ENCODE assay signal across 8 mouse cellular contexts in the genomic region with DNA sequence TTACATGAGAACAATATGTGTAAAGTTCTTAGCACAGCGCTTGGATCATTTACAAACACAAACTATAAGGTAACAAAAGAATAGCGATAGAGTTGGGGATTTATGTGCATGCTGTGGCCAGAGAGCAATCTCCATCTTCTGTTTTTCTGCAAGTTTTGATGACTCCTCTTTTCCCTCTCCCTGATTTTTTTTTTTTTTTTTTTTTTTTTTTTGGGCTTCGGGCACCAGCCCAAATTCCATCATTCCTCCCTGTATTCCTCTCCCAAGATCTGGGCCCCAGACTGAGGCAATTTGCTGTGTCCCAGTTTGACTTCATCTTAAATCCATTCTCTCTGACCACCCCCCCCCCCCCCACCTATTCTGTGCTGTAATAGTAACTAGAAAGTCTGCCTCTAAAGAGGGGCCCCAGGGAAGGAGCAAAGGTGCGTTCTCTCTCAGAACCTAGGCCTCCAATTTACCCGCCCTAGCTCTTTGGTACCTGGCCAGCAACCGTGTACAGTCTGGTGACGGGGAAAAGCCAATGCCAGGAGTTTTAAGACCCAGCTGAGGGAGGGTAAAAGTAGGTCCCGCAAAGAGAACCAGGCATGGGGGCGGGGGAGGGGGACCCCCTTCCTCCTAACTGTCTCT. TPM values are rescaled to one million over a fixed set of nuclear protein-coding genes. Genes with fewer than 3 reads are reported as not detected.
A peak's percentile ranks its signal among the peaks of the same experiment; 100 is the strongest.
DNase-seq lines count a peak whose midpoint lies in the region; ATAC-seq and TF ChIP-seq lines count a peak whose summit lies in the region.

No protein-coding gene starts in this region.

- peaks cover 20% of the 10 kb centered on the region; the same call in 1 of the 2 replicates for H3K4me1 ChIP-seq in kidney, postnatal 0 days (replicated peaks; ENCODE audit: insufficient read depth, low read length)
- H3K4me1 ChIP-seq in cortical plate, adult 2 months (ENCODE audit: control insufficient read depth, insufficient read depth, low read length): peaks cover 4% of the 10 kb centered on the region
- peaks cover 47% of the 10 kb centered on the region for H3K4me1 ChIP-seq in hindbrain, embryonic 16.5 days (ENCODE audit: control insufficient read depth, insufficient read depth, low read depth, low read length)
- H3K4me1 ChIP-seq in midbrain, postnatal 0 days (ENCODE audit: insufficient read depth, low read length): peaks cover 23% of the 10 kb centered on the region

- no peaks in the 10 kb centered on the region for H3K9me3 ChIP-seq in kidney, postnatal 0 days (replicated peaks; ENCODE audit: low read length)
- no peaks in the 10 kb centered on the region for H3K9me3 ChIP-seq in hindbrain, embryonic 16.5 days (ENCODE audit: control insufficient read depth, low read length)
- H3K9me3 ChIP-seq in midbrain, postnatal 0 days (ENCODE audit: low read length): no peaks in the 10 kb centered on the region

- H3K27me3 ChIP-seq in kidney, postnatal 0 days (ENCODE audit: insufficient read depth, low read length): no peaks in the 10 kb centered on the region
- no peaks in the 10 kb centered on the region for H3K27me3 ChIP-seq in hindbrain, embryonic 16.5 days (replicated peaks; ENCODE audit: control insufficient read depth, insufficient read depth, low read length)
- no peaks in the 10 kb centered on the region for H3K27me3 ChIP-seq in midbrain, postnatal 0 days (ENCODE audit: insufficient read depth, low read length)

- TF ChIP-seq POLR2A in cortical plate, adult 2 months (IDR thresholded peaks at IDR 0.05; ENCODE audit: extremely low read depth, insufficient read depth, low read length): no peak

- peak overlapping the region; percentile 98 for H3K27ac ChIP-seq in kidney, postnatal 0 days
- H3K27ac ChIP-seq in cortical plate, adult 2 months (ENCODE audit: insufficient read depth, low read length): peak overlapping the region; percentile 98
- H3K27ac ChIP-seq in hindbrain, embryonic 16.5 days (ENCODE audit: low read depth, low read length): peak overlapping the region; percentile 78
- H3K27ac ChIP-seq in midbrain, postnatal 0 days (ENCODE audit: low read depth, low read length): peak overlapping the region; percentile 83

- peak overlapping the region; percentile 58 for H3K4me3 ChIP-seq in kidney, postnatal 0 days (replicated peaks; ENCODE audit: low read depth, low read length)
- peak overlapping the region; percentile 68 for H3K4me3 ChIP-seq in cortical plate, adult 2 months (ENCODE audit: insufficient read depth, low read length)
- peak overlapping the region; percentile 42 for H3K4me3 ChIP-seq in hindbrain, embryonic 16.5 days (ENCODE audit: low read length)
- peak overlapping the region; percentile 44 for H3K4me3 ChIP-seq in midbrain, postnatal 0 days (ENCODE audit: low read depth, low read length)

- no peak for DNase-seq in kidney, postnatal 0 days (ENCODE audit: low spot score)
- no peak for DNase-seq in kidney, postnatal 14 days
- no peak for DNase-seq in midbrain, postnatal 0 days (ENCODE audit: low spot score)
- no peak for DNase-seq in layer of hippocampus, adult 11-12 months (ENCODE audit: low spot score)
- no peak for DNase-seq in right cerebral cortex, adult 2 months (ENCODE audit: low spot score in 2 of 2)
- no peak for DNase-seq in spleen, adult 12 weeks (ENCODE audit: low spot score)

- TF ChIP-seq CTCF in kidney, postnatal 0 days (IDR thresholded peaks at IDR 0.05; ENCODE audit: low read depth): no peak
- no peak for TF ChIP-seq CTCF in cortical plate, adult 2 months (IDR thresholded peaks at IDR 0.05; ENCODE audit: extremely low read depth, insufficient read depth, low read length)
- TF ChIP-seq CTCF in midbrain, postnatal 0 days (IDR thresholded peaks at IDR 0.05): no peak

- no peak; the same call in 1 of the 2 replicates for ATAC-seq in kidney, postnatal 0 days (replicated peaks; ENCODE audit: low FRiP score, low read depth)
- no peak for ATAC-seq in hindbrain, embryonic 16.5 days
- ATAC-seq in midbrain, postnatal 0 days (ENCODE audit: low FRiP score): no peak

- WGBS in kidney, postnatal 0 days: 7% methylated on average over 9 of the region's 9 CpGs
- WGBS in hindbrain, embryonic 16.5 days: 15% methylated on average over 9 of the region's 9 CpGs
- WGBS in midbrain, postnatal 0 days: 14% methylated on average over 9 of the region's 9 CpGs

- H3K9ac ChIP-seq in kidney, postnatal 0 days (ENCODE audit: low read depth, low read length): peak overlapping the region; percentile 84
- peak overlapping the region; percentile 54 for H3K9ac ChIP-seq in hindbrain, embryonic 16.5 days (ENCODE audit: low read depth, low read length)
- H3K9ac ChIP-seq in midbrain, postnatal 0 days (replicated peaks; ENCODE audit: low read length, poor library complexity, severe bottlenecking): peak overlapping the region; percentile 61

- H3K36me3 ChIP-seq in kidney, postnatal 0 days (ENCODE audit: insufficient read depth, low read length): peaks cover 18% of the 10 kb centered on the region
- peaks cover 8% of the 10 kb centered on the region; the same call in 1 of the 2 replicates for H3K36me3 ChIP-seq in hindbrain, embryonic 16.5 days (ENCODE audit: control insufficient read depth, insufficient read depth, low read length)
- peaks cover 10% of the 10 kb centered on the region for H3K36me3 ChIP-seq in midbrain, postnatal 0 days (ENCODE audit: insufficient read depth, low read length)

- H3K4me2 ChIP-seq in kidney, postnatal 0 days (ENCODE audit: low read length): peak overlapping the region; percentile 59
- peak overlapping the region; percentile 93 for H3K4me2 ChIP-seq in hindbrain, embryonic 16.5 days (ENCODE audit: low read length)
- H3K4me2 ChIP-seq in midbrain, postnatal 0 days (ENCODE audit: low read depth, low read length, poor library complexity, severe bottlenecking): peak overlapping the region; percentile 94

RNA-seq across cellular contexts. Expression of a gene that starts 1.5 kb away (rescaled TPM):
- polyA plus RNA-seq in kidney, postnatal 0 days (2015; fragmentation: Nextera tagmentation; extraction: Ambion mirVana): 7.4 and 9.9 TPM in 2 replicates
- polyA plus RNA-seq in cortical plate, adult 2 months (2012; rRNA removed): 48.3 and 57.6 TPM in 2 replicates
- 11.1 and 11.2 TPM in 2 replicates for polyA plus RNA-seq in hindbrain, embryonic 16.5 days (2015; fragmentation: Nextera tagmentation; extraction: Ambion mirVana)
- total RNA-seq in midbrain, postnatal 0 days (2014; rRNA removed): 28.5 and 47.1 TPM in 2 replicates
- polyA plus RNA-seq in midbrain, postnatal 0 days (2015; fragmentation: Nextera tagmentation; extraction: Ambion mirVana): 11.8 and 15.4 TPM in 2 replicates

RNA-seq across cellular contexts. Expression of a gene that starts 8.2 kb away (rescaled TPM):
- polyA plus RNA-seq in kidney, postnatal 0 days (2015; fragmentation: Nextera tagmentation; extraction: Ambion mirVana): 66.7 and 67.7 TPM in 2 replicates
- 1,153 and 1,156 TPM in 2 replicates for polyA plus RNA-seq in cortical plate, adult 2 months (2012; rRNA removed)
- 402 and 475 TPM in 2 replicates for polyA plus RNA-seq in hindbrain, embryonic 16.5 days (2015; fragmentation: Nextera tagmentation; extraction: Ambion mirVana)
- 144 and 157 TPM in 2 replicates for total RNA-seq in midbrain, postnatal 0 days (2014; rRNA removed)
- 591 and 600 TPM in 2 replicates for polyA plus RNA-seq in midbrain, postnatal 0 days (2015; fragmentation: Nextera tagmentation; extraction: Ambion mirVana)

RNA-seq across cellular contexts. Expression of a gene that starts 23.7 kb away (rescaled TPM):
- 0.42 and 0.50 TPM in 2 replicates for polyA plus RNA-seq in kidney, postnatal 0 days (2015; fragmentation: Nextera tagmentation; extraction: Ambion mirVana)
- polyA plus RNA-seq in cortical plate, adult 2 months (2012; rRNA removed): 0.50 and 0.83 TPM in 2 replicates
- 1.4 and 1.8 TPM in 2 replicates for polyA plus RNA-seq in hindbrain, embryonic 16.5 days (2015; fragmentation: Nextera tagmentation; extraction: Ambion mirVana)
- total RNA-seq in midbrain, postnatal 0 days (2014; rRNA removed): 1.2 and 2.1 TPM in 2 replicates
- polyA plus RNA-seq in midbrain, postnatal 0 days (2015; fragmentation: Nextera tagmentation; extraction: Ambion mirVana): 1.7 and 2.0 TPM in 2 replicates

RNA-seq across cellular contexts. Expression of a gene that starts 25.9 kb away (rescaled TPM):
- polyA plus RNA-seq in kidney, postnatal 0 days (2015; fragmentation: Nextera tagmentation; extraction: Ambion mirVana): 60.8 and 61.3 TPM in 2 replicates
- polyA plus RNA-seq in cortical plate, adult 2 months (2012; rRNA removed): 20.6 and 21.4 TPM in 2 replicates
- 38.6 and 42.6 TPM in 2 replicates for polyA plus RNA-seq in hindbrain, embryonic 16.5 days (2015; fragmentation: Nextera tagmentation; extraction: Ambion mirVana)
- 42.4 and 61.8 TPM in 2 replicates for total RNA-seq in midbrain, postnatal 0 days (2014; rRNA removed)
- 23.8 and 27.8 TPM in 2 replicates for polyA plus RNA-seq in midbrain, postnatal 0 days (2015; fragmentation: Nextera tagmentation; extraction: Ambion mirVana)

RNA-seq across cellular contexts. Expression of a gene that starts 25.9 kb away (rescaled TPM):
- polyA plus RNA-seq in kidney, postnatal 0 days (2015; fragmentation: Nextera tagmentation; extraction: Ambion mirVana): 0.25 and 0.31 TPM in 2 replicates
- polyA plus RNA-seq in cortical plate, adult 2 months (2012; rRNA removed): 2.1 and 2.3 TPM in 2 replicates
- 0.94 and 1.2 TPM in 2 replicates for polyA plus RNA-seq in hindbrain, embryonic 16.5 days (2015; fragmentation: Nextera tagmentation; extraction: Ambion mirVana)
- total RNA-seq in midbrain, postnatal 0 days (2014; rRNA removed): 1.0 and 1.6 TPM in 2 replicates
- 1.2 and 1.4 TPM in 2 replicates for polyA plus RNA-seq in midbrain, postnatal 0 days (2015; fragmentation: Nextera tagmentation; extraction: Ambion mirVana)
